Mouse (Mus musculus): ENCODE measurements around the gene Rgl1. TPM values are rescaled to one million over a fixed set of nuclear protein-coding genes. Genes with fewer than 3 reads are reported as not detected.

Gene Rgl1
- polyA plus RNA-seq, 1 experiment from 2014 or later: 42.8 TPM

GRCm38 (mm10) chr1:152702920-152703319 is 63.2 kb downstream of the Rgl1 start:
- H3K9ac ChIP-seq: no peak overlapping the region
- peaks cover 11% of the 10 kb centered on the region for H3K4me1 ChIP-seq
- no peak overlapping the region for H3K27ac ChIP-seq
- no peak overlapping the region for H3K4me2 ChIP-seq
- WGBS: 44% methylated on average over 6 of the region's 6 CpGs
- no peak overlapping the region for H3K4me3 ChIP-seq
- no peaks in the 10 kb centered on the region for H3K36me3 ChIP-seq
- H3K9me3 ChIP-seq: no peaks in the 10 kb centered on the region
- 0 out of 2 replicates have a peak, but pooled peaks have one; percentile 10 for ATAC-seq (ENCODE audit: insufficient number of reproducible peaks, low FRiP score, low TSS enrichment, low read depth)
- H3K27me3 ChIP-seq: no peaks in the 10 kb centered on the region

GRCm38 (mm10) chr1:152701066-152701465 is 65.1 kb downstream of the Rgl1 start:
- no peak overlapping the region for H3K4me3 ChIP-seq
- H3K27ac ChIP-seq: no peak overlapping the region
- ATAC-seq (ENCODE audit: insufficient number of reproducible peaks, low FRiP score, low TSS enrichment, low read depth): no peak
- H3K9me3 ChIP-seq: no peaks in the 10 kb centered on the region
- H3K36me3 ChIP-seq: no peaks in the 10 kb centered on the region
- H3K9ac ChIP-seq: no peak overlapping the region
- H3K4me1 ChIP-seq: peaks cover 11% of the 10 kb centered on the region
- H3K27me3 ChIP-seq: no peaks in the 10 kb centered on the region
- H3K4me2 ChIP-seq: no peak overlapping the region
- WGBS: 67% methylated on average over 5 of the region's 5 CpGs

DNA sequence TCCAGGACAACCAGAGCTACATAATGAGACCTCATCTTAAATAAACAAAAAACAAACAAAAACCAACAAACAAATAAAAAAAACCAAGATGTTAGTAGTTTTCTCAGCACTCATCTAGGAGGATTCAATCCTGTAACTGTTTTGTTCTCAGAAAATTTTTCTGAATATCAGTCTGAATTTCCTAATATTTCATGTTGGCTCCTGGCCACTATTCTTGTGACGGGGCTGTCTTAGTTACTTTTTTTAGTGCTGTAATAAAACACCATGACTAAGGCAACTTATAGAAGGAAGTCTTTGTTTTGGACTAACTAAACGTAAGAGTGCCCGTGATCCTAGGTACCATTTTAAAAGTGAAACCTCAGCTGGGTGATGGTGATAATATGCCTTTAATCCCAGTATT is 68.8 kb downstream of the Rgl1 start:
- Histone ChIP-seq H3K27me3 (no peaks in the 10 kb centered on the region), H3K9me3 (no peaks in the 10 kb centered on the region), H3K4me2 (no peak overlapping the region), H3K27ac (no peak overlapping the region), H3K36me3 (no peaks in the 10 kb centered on the region), H3K9ac (no peak overlapping the region), H3K4me1 (no peaks in the 10 kb centered on the region), H3K4me3 (no peak overlapping the region)
- ATAC-seq (ENCODE audit: insufficient number of reproducible peaks, low FRiP score, low TSS enrichment, low read depth): no peak
- WGBS: 39% methylated on average over 3 of the region's 3 CpGs

DNA sequence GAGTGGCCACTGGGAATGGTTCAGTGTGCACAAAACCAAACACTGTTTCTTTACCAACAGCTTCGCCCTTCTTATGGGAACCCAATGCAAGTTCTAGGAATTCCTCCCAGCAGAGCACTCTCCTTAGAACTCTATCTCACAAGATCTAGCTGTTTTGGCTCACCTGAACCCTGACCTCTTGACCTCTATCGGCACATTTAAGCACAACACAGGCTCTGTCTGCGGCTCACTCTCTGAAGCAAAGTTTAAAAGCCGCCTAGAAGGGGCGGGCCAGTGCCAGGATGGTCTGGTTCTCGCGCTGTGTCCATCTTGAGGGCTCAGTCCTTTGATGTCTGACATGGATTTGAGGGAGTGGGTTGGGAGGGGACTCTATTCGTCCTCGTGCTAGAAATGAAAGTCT is 70.7 kb downstream of the Rgl1 start:
- Histone ChIP-seq H3K4me1 (no peaks in the 10 kb centered on the region; the same call in 1 of the 2 replicates), H3K9ac (no peak overlapping the region), H3K27ac (no peak overlapping the region), H3K27me3 (no peaks in the 10 kb centered on the region), H3K4me3 (no peak overlapping the region), H3K9me3 (no peaks in the 10 kb centered on the region), H3K4me2 (no peak overlapping the region), H3K36me3 (no peaks in the 10 kb centered on the region)
- ATAC-seq (ENCODE audit: insufficient number of reproducible peaks, low FRiP score, low TSS enrichment, low read depth): no peak
- 38% methylated on average over 9 of the region's 9 CpGs for WGBS

DNA sequence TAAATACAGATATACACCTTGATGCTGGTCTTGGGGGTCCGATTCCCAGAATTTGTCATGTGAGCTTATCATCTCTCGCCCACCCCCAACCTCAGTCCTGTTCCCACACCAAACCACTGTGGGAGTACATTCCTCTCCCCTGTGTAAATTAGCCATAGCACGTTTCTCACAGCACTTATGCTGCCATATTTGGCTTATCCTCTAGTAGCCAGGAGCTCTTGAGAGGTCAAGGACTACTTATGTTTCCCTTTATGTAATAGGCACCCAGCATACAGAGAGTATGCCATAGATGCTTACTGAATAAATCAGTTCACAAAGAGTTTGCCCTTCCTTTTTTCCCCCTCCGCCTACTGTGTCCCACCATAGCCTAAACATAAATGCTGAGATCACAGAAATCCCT is 76.2 kb downstream of the Rgl1 start:
- Histone ChIP-seq H3K27ac (no peak overlapping the region), H3K4me1 (peaks cover 16% of the 10 kb centered on the region), H3K9ac (no peak overlapping the region), H3K4me2 (no peak overlapping the region), H3K4me3 (no peak overlapping the region), H3K9me3 (no peaks in the 10 kb centered on the region), H3K36me3 (no peaks in the 10 kb centered on the region), H3K27me3 (no peaks in the 10 kb centered on the region)
- ATAC-seq (ENCODE audit: insufficient number of reproducible peaks, low FRiP score, low TSS enrichment, low read depth): no peak
- 86% methylated on average over 4 of the region's 4 CpGs for WGBS

DNA sequence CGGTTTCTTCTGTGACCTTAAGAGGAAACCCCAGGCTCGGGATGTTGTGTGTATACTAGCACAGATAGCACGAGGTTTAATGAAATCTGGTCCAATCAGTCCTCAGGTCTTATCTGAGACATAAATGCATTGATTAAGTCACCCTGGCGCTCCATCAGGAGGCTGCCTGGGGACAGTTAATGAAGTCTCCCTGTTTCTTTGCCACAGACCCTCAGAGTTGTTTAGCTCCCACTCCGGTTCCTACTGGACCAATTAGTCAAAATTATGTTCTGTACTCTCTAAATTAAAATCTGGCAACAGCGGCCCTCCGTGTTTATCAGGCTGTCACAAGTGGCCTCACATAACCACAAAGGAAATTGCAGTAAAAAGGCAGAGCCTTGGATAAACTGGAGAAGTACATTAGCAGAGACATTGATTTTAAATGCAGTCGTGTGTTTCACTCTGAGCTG is 78.4 kb downstream of the Rgl1 start:
- H3K4me3 ChIP-seq: no peak overlapping the region
- ATAC-seq (ENCODE audit: insufficient number of reproducible peaks, low FRiP score, low TSS enrichment, low read depth): no peak
- peak overlapping the region; percentile 76 for H3K27ac ChIP-seq
- H3K36me3 ChIP-seq: no peaks in the 10 kb centered on the region
- H3K9ac ChIP-seq: no peak overlapping the region
- no peaks in the 10 kb centered on the region for H3K9me3 ChIP-seq
- no peaks in the 10 kb centered on the region for H3K27me3 ChIP-seq
- peaks cover 20% of the 10 kb centered on the region for H3K4me1 ChIP-seq
- WGBS: 13% methylated on average over 8 of the region's 8 CpGs
- peak overlapping the region; percentile 12; the same call in 1 of the 2 replicates for H3K4me2 ChIP-seq

GRCm38 (mm10) chr1:152687099-152687730 is 78.9 kb downstream of the Rgl1 start:
- Histone ChIP-seq H3K4me2 (peak overlapping the region; percentile 12; the same call in 1 of the 2 replicates), H3K27ac (peak overlapping the region; percentile 76), H3K9ac (no peak overlapping the region), H3K4me3 (no peak overlapping the region), H3K27me3 (no peaks in the 10 kb centered on the region), H3K36me3 (no peaks in the 10 kb centered on the region), H3K4me1 (peaks cover 25% of the 10 kb centered on the region), H3K9me3 (no peaks in the 10 kb centered on the region)
- 8% methylated on average over 6 of the region's 6 CpGs for WGBS
- peak; percentile 70; the same call in 1 of the 2 replicates for ATAC-seq (ENCODE audit: insufficient number of reproducible peaks, low FRiP score, low TSS enrichment, low read depth)

DNA sequence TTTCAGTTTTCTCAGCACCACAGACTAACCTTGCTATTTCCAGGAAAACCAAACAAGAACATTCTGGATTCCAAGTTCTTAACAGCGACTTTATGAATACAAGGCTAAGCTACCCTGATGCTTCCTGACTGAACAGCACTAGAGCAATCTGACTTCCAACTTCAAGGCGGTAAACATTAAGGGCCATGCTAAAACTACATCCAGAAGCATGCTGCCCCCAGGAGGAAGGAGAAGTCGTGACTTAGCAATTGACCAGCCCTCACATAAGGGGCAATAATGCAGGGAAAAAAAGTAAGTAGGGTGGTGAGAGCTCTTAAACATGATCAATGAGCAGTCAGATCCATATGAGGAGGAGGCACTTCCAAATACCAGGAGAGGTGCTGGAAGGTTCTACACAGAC is 80.6 kb downstream of the Rgl1 start:
- Histone ChIP-seq H3K9me3 (no peaks in the 10 kb centered on the region), H3K4me1 (peaks cover 31% of the 10 kb centered on the region), H3K27ac (no peak overlapping the region), H3K36me3 (no peaks in the 10 kb centered on the region), H3K27me3 (no peaks in the 10 kb centered on the region), H3K9ac (no peak overlapping the region), H3K4me3 (no peak overlapping the region), H3K4me2 (no peak overlapping the region)
- 61% methylated on average over 3 of the region's 3 CpGs for WGBS
- ATAC-seq (ENCODE audit: insufficient number of reproducible peaks, low FRiP score, low TSS enrichment, low read depth): no peak

DNA sequence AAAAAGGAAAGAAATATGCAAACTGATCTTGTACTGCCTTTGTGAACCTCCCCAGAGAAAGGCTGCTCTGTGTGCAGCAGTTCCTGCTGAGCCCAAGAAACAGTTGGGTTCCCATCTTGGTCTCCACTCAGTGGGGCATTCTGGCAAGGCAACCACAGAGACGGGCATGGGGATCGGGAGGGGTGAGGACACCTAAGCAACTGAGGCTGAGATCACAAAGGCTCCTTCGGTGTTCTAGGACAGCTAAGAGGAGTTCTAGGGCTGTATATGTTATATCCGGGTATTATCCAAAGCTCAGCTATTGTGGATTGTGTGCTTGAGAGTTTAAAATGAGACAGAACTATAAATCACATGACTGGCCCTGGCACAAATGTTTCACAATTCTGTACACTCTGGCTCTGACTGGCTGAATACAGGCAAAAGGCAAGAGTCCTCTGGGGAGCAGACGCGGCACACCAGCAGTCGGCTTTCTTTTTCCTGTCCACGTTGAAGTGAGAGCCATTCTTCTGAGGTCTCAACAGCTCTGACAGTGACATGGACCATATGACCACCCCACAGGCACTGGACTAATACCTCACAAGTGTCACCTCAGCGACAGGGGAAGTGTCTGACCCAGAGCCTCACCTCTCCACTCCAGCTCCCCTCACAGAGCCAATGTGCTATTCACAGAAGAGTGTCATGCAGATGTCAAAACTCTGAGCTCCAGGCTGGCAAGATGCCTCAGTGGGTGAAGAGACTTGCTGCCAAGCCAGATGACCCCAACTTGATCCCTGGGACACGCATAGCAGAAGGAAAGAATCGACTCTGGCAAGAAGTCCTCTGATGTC is 83.6 kb downstream of the Rgl1 start:
- H3K27me3 ChIP-seq: no peaks in the 10 kb centered on the region
- H3K4me1 ChIP-seq: peaks cover 23% of the 10 kb centered on the region
- no peak for ATAC-seq (ENCODE audit: insufficient number of reproducible peaks, low FRiP score, low TSS enrichment, low read depth)

GRCm38 (mm10) chr1:152681676-152682367 is 84.3 kb downstream of the Rgl1 start:
- no peak for ATAC-seq (ENCODE audit: insufficient number of reproducible peaks, low FRiP score, low TSS enrichment, low read depth)
- H3K9ac ChIP-seq: no peak overlapping the region
- H3K27ac ChIP-seq: no peak overlapping the region
- no peak overlapping the region for H3K4me2 ChIP-seq
- H3K27me3 ChIP-seq: no peaks in the 10 kb centered on the region
- 63% methylated on average over 6 of the region's 6 CpGs for WGBS
- H3K9me3 ChIP-seq: no peaks in the 10 kb centered on the region
- H3K4me1 ChIP-seq: peaks cover 15% of the 10 kb centered on the region
- H3K4me3 ChIP-seq: no peak overlapping the region
- no peaks in the 10 kb centered on the region for H3K36me3 ChIP-seq

More for the DNA sequence above, 83.6 kb downstream of the Rgl1 start:
- Histone ChIP-seq H3K9ac (no peak overlapping the region), H3K9me3 (no peaks in the 10 kb centered on the region), H3K4me2 (no peak overlapping the region), H3K27ac (no peak overlapping the region), H3K4me3 (no peak overlapping the region), H3K36me3 (no peaks in the 10 kb centered on the region)
- WGBS: 55% methylated on average over 11 of the region's 11 CpGs

- Histone ChIP-seq H3K9ac (no peak overlapping the region), H3K27me3 (no peaks in the 10 kb centered on the region), H3K9me3 (no peaks in the 10 kb centered on the region), H3K4me1 (peaks cover 15% of the 10 kb centered on the region), H3K4me3 (no peak overlapping the region), H3K36me3 (no peaks in the 10 kb centered on the region), H3K27ac (no peak overlapping the region), H3K4me2 (no peak overlapping the region)
- WGBS: 42% methylated on average over 8 of the region's 8 CpGs
- no peak for ATAC-seq (ENCODE audit: insufficient number of reproducible peaks, low FRiP score, low TSS enrichment, low read depth)
Measured at GRCm38 (mm10) chr1:152681116-152681515, 85.0 kb downstream of the Rgl1 start.

- Histone ChIP-seq H3K9me3 (no peaks in the 10 kb centered on the region), H3K27me3 (no peaks in the 10 kb centered on the region), H3K4me3 (no peak overlapping the region), H3K4me2 (no peak overlapping the region), H3K27ac (no peak overlapping the region), H3K9ac (no peak overlapping the region), H3K4me1 (peaks cover 15% of the 10 kb centered on the region), H3K36me3 (no peaks in the 10 kb centered on the region)
- WGBS: 46% methylated on average over 5 of the region's 5 CpGs
- ATAC-seq (ENCODE audit: insufficient number of reproducible peaks, low FRiP score, low TSS enrichment, low read depth): no peak
Measured at GRCm38 (mm10) chr1:152678451-152678850, 87.7 kb downstream of the Rgl1 start.
